Mouse (Mus musculus): ENCODE results near the gene Ube2s. TPM values are rescaled to one million over a fixed set of nuclear protein-coding genes. Genes with fewer than 3 reads are reported as not detected.
"Not testable (repeated sequence)": the region's sequence is repeated elsewhere in the genome, so short reads cannot be mapped to it uniquely, and the experiment has no call there.

The Ube2s gene
- total and polyA plus RNA-seq, 3 experiments: 341 to 740 TPM; not detected in 1

DNA sequence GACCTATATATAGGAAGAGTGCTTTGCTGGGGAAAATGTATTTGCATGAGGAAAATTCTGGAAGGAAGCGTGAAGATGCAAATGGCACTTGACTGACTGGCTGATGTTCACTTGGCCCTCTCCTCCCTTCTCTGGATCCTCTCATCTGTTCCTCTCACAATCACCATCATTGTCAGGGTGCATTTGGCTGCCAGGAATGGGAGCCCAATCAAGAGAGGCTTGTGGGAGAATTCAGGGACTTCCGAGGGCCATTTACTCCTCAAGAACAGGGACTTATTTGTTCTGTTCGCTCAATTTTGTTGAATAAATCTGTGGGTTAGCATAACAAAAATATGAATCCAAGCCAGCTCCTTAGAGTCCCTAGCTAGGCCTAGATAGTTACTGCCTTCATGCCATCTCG, 9.3 kb upstream of the Ube2s start:
- Histone ChIP-seq H3K9me3 (replicated peaks; ENCODE audit: insufficient read depth, low read length) (no peaks in the 10 kb centered on the region), H3K27me3 (ENCODE audit: control insufficient read depth in 1 of 2, insufficient read depth in 2 of 2, low read length in 2 of 2) (peaks cover 4 to 13% of the 10 kb centered on the region in 2 experiments; a peak in 3 of 4 replicates), H3K27ac (ENCODE audit: control insufficient read depth, low read depth, low read length) (no peak overlapping the region), H3K4me1 (ENCODE audit: control insufficient read depth in 1 of 2, insufficient read depth in 2 of 2, low read length in 2 of 2) (no peaks in the 10 kb centered on the region), H3K9ac (ENCODE audit: control insufficient read depth, low read depth, low read length, poor library complexity, severe bottlenecking) (no peak overlapping the region), H3K4me3 (ENCODE audit: control insufficient read depth in 1 of 2, insufficient read depth in 1 of 2, low read depth in 2 of 2, low read length in 2 of 2) (no peak overlapping the region), H3K79me2 (ENCODE audit: control insufficient read depth, insufficient read depth, low read length, poor library complexity) (no peaks in the 10 kb centered on the region), H3K36me3 (ENCODE audit: control insufficient read depth in 1 of 2, insufficient read depth in 2 of 2, low read length in 2 of 2) (no peaks in the 10 kb centered on the region)
- DNase-seq (ENCODE audit: low read depth, low spot score): no peak
- no peak for TF ChIP-seq ZC3H11A (IDR thresholded peaks at IDR 0.05; ENCODE audit: low read depth, low read length)

DNA sequence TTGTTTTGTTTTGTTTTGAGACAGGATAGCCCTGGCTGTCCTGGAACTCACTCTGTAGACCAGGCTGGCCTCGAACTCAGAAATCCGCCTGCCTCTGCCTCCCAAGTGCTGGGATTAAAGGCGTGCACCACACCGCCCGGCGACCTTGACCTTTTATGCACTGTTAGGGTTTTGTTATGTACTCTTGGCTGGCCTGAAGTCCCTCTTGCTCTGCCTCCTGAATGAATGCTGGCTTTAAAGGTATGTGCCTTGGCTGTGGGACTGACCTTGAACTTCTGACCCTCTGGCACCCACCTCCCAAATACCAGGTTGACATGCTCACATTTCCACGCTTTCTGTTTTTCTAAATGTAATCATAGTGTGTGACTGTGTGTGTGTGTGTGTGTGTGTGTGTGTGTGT, 8.5 kb upstream of the Ube2s start:
- H3K9me3 ChIP-seq (replicated peaks; ENCODE audit: insufficient read depth, low read length); H3K36me3 ChIP-seq (ENCODE audit: control insufficient read depth in 1 of 2, insufficient read depth in 2 of 2, low read length in 2 of 2); H3K4me3 ChIP-seq (ENCODE audit: control insufficient read depth in 1 of 2, insufficient read depth in 1 of 2, low read depth in 2 of 2, low read length in 2 of 2); H3K79me2 ChIP-seq (ENCODE audit: control insufficient read depth, insufficient read depth, low read length, poor library complexity); DNase-seq (ENCODE audit: low read depth, low spot score); H3K9ac ChIP-seq (ENCODE audit: control insufficient read depth, low read depth, low read length, poor library complexity, severe bottlenecking); H3K27ac ChIP-seq (ENCODE audit: control insufficient read depth, low read depth, low read length); H3K4me1 ChIP-seq (ENCODE audit: control insufficient read depth in 1 of 2, insufficient read depth in 2 of 2, low read length in 2 of 2): not testable (repeated sequence)
- H3K27me3 ChIP-seq (ENCODE audit: control insufficient read depth in 1 of 2, insufficient read depth in 2 of 2, low read length in 2 of 2): peaks cover 4 to 13% of the 10 kb centered on the region in 2 experiments; a peak in 3 of 4 replicates

DNA sequence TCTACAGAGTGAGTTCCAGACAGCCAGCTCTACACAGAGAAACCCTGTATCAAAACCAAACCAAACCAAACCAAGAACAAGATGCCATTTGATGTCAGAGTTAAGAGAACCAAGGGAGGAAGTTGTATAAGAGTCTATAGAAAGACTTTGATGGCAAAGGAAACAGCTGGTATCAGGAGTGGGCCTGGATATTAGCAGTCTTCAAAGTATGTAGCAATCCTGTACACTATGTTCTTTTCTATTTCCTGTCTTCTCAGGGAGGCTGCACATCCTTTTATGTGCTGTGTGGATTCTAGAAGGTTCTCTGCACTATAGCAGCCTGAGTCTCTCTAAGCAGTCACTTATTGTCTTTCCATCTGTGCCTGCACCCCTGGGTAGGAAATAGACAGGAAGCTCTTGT, 4.2 kb upstream of the Ube2s start:
- H3K27ac ChIP-seq (ENCODE audit: control insufficient read depth, low read depth, low read length): no peak overlapping the region
- DNase-seq (ENCODE audit: low read depth, low spot score): no peak

DNA sequence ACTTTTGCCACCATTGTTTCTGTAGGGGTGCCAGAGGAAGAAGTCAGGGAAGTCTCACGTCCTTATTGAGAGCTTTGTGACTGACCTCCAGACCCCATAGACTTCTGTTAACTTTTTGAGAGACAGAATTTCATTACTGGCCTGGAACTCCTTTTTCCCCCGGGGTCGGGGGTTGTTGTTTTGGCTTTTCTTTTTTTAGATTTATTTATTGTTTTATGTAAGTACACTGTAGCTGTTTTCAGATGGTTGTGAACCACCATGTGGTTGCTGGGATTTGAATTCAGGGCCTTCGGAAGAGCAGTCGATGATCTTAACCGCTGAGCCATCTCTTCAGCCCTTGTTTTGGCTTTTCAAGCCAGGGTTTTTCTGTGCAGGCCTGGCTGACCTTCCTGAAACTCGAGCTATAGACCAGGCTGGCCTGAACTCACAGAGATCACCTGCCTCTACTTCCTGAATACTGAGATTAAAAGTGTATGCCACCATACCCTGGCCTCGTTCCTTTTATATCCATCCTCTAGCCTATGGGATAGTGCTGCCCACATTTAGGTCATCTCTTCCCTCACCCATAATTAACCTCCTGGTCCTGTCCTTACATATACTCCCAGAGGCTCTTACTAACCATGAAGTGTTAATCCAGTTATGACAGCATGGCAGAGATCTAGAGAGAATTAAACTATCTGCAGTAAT, 858 bp upstream of the Ube2s start:
- peak overlapping the region; percentile 78 for H3K27ac ChIP-seq (ENCODE audit: control insufficient read depth, low read depth, low read length)
- peaks cover 3 to 14% of the 10 kb centered on the region in 2 experiments for H3K4me1 ChIP-seq (ENCODE audit: control insufficient read depth in 1 of 2, insufficient read depth in 2 of 2, low read length in 2 of 2)
- peak overlapping the region; percentile 69 for H3K9ac ChIP-seq (ENCODE audit: control insufficient read depth, low read depth, low read length, poor library complexity, severe bottlenecking)
- peaks cover 16 to 21% of the 10 kb centered on the region in 2 experiments for H3K36me3 ChIP-seq (ENCODE audit: control insufficient read depth in 1 of 2, insufficient read depth in 2 of 2, low read length in 2 of 2)
- no peaks in the 10 kb centered on the region for H3K9me3 ChIP-seq (replicated peaks; ENCODE audit: insufficient read depth, low read length)
- H3K79me2 ChIP-seq (ENCODE audit: control insufficient read depth, insufficient read depth, low read length, poor library complexity): peaks cover 27% of the 10 kb centered on the region
- H3K27me3 ChIP-seq (ENCODE audit: control insufficient read depth in 1 of 2, insufficient read depth in 2 of 2, low read length in 2 of 2): no peaks in the 10 kb centered on the region
- peak; percentile 38 for DNase-seq (ENCODE audit: low read depth, low spot score)
- peak overlapping the region; percentile 62 to 66 for H3K4me3 ChIP-seq (ENCODE audit: control insufficient read depth in 1 of 2, insufficient read depth in 1 of 2, low read depth in 2 of 2, low read length in 2 of 2)
- TF ChIP-seq MAZ (IDR thresholded peaks at IDR 0.05; ENCODE audit: low read depth, low read length): no peak
- TF ChIP-seq MAFK (IDR thresholded peaks at IDR 0.05; ENCODE audit: borderline replicate concordance, low read depth, low read length): no peak
- TF ChIP-seq NRF1 (IDR thresholded peaks at IDR 0.05; ENCODE audit: insufficient read depth, low read depth, low read length, poor library complexity, severe bottlenecking): no peak
- TF ChIP-seq SMC3 (IDR thresholded peaks at IDR 0.05; ENCODE audit: low read depth, low read length): no peak
- TF ChIP-seq ZMIZ1 (IDR thresholded peaks at IDR 0.05; ENCODE audit: low read depth, low read length): peak; percentile 46; the same call in 1 of the 2 replicates
- peak; percentile 28; the same call in 1 of the 2 replicates for TF ChIP-seq MAX (IDR thresholded peaks at IDR 0.05; ENCODE audit: low read length)

More for the DNA sequence above, 4.2 kb upstream of the Ube2s start:
- no peak for TF ChIP-seq MEF2A (IDR thresholded peaks at IDR 0.05; ENCODE audit: extremely low read depth, insufficient replicate concordance, low read depth, low read length, poor library complexity, severe bottlenecking)
- no peak for TF ChIP-seq ZNF384 (IDR thresholded peaks at IDR 0.05; ENCODE audit: low read depth, low read length)
- TF ChIP-seq ZC3H11A (IDR thresholded peaks at IDR 0.05; ENCODE audit: low read depth, low read length): no peak
- no peak for TF ChIP-seq ZMIZ1 (IDR thresholded peaks at IDR 0.05; ENCODE audit: low read depth, low read length)
- TF ChIP-seq NELFE (IDR thresholded peaks at IDR 0.05; ENCODE audit: low read depth, low read length): no peak
- no peak for TF ChIP-seq EP300 (IDR thresholded peaks at IDR 0.05; ENCODE audit: low read depth in 1 of 2, low read length in 2 of 2)
- no peak for TF ChIP-seq GABPA (IDR thresholded peaks at IDR 0.05; ENCODE audit: low read depth, low read length)
- TF ChIP-seq POLR2AphosphoS5 (IDR thresholded peaks at IDR 0.05; ENCODE audit: borderline replicate concordance, low read depth, low read length): no peak
- no peak for TF ChIP-seq ELF1 (IDR thresholded peaks at IDR 0.05; ENCODE audit: low read depth, low read length)
- no peak for TF ChIP-seq BHLHE40 (IDR thresholded peaks at IDR 0.05; ENCODE audit: borderline replicate concordance, low read depth, low read length)
- no peak for TF ChIP-seq KAT2A (conservative IDR thresholded peaks at IDR 0.05; ENCODE audit: low read depth, low read length)
- TF ChIP-seq MXI1 (IDR thresholded peaks at IDR 0.05; ENCODE audit: low read depth, low read length): no peak
- TF ChIP-seq UBTF (IDR thresholded peaks at IDR 0.05; ENCODE audit: borderline replicate concordance, insufficient read depth, low read depth, low read length): no peak
- TF ChIP-seq ETS1 (IDR thresholded peaks at IDR 0.05; ENCODE audit: low read depth, low read length): no peak
- H3K9me3 ChIP-seq (replicated peaks; ENCODE audit: insufficient read depth, low read length): no peaks in the 10 kb centered on the region
- H3K79me2 ChIP-seq (ENCODE audit: control insufficient read depth, insufficient read depth, low read length, poor library complexity): peaks cover 8% of the 10 kb centered on the region
- H3K27me3 ChIP-seq (ENCODE audit: control insufficient read depth in 1 of 2, insufficient read depth in 2 of 2, low read length in 2 of 2): peaks cover under 1 to 7% of the 10 kb centered on the region in 2 experiments; a peak in 3 of 4 replicates
- H3K4me1 ChIP-seq (ENCODE audit: control insufficient read depth in 1 of 2, insufficient read depth in 2 of 2, low read length in 2 of 2): peaks cover 0 to 2% of the 10 kb centered on the region in 2 experiments; a peak in 1 of 4 replicates
- no peak overlapping the region for H3K4me3 ChIP-seq (ENCODE audit: control insufficient read depth in 1 of 2, insufficient read depth in 1 of 2, low read depth in 2 of 2, low read length in 2 of 2)
- no peaks in the 10 kb centered on the region; a peak in 1 of 4 replicates for H3K36me3 ChIP-seq (ENCODE audit: control insufficient read depth in 1 of 2, insufficient read depth in 2 of 2, low read length in 2 of 2)
- no peak overlapping the region for H3K9ac ChIP-seq (ENCODE audit: control insufficient read depth, low read depth, low read length, poor library complexity, severe bottlenecking)

Measured in MEL (cell line).